Comparison of ENCODE assay signal across 8 mouse cellular contexts in the genomic region with DNA sequence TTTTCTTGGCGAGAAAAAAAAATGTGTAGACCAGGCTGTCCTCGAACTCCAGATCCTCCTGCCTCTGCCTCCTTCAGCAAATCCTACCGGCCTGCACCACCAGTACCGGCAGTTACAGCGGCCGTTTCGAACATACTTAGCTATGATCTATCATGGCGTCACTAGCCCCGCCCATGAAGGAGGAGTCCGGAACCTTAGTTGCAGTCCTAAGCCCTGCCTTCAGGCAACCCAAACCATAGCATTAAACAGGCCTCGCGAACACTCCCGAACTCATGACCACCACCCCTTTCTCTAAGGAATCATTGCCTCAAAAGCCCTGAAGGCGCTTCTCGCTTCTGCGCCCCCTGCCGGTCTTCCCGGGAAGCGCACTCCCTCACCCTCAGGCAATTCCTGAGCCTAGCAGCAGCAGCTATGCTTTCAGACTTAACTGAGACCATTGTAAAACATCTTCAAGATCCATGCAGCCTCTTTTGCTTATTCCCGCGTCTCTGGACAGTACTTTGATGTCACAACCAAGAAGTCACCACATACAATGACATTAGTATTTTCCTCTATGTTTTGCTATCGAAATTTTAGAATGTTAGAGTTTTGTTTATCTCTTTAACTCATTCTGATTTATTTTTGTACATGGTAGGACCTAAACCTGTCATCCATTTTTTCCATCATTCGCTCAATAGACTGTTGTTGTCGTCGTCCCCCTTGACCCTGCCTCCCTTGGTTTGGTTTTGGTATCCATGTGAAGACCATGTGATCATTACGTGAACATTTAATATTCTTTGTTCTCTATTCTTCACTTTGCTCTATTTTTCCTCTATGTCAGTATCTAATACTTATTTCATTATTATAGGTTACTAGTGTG. TPM values are rescaled to one million over a fixed set of nuclear protein-coding genes. Genes with fewer than 3 reads are reported as not detected.
DNase-seq lines count a peak whose midpoint lies in the region; ATAC-seq and TF ChIP-seq lines count a peak whose summit lies in the region.

No protein-coding gene starts in this region.

- DNase-seq in gastrocnemius, adult 8-10 months (ENCODE audit: low spot score in 2 of 2), result peak; percentile 90 to 92
- peak; percentile 96 for DNase-seq in hindlimb bud, embryonic 11.5 days (ENCODE audit: extremely low spot score, low read depth, low spot score)
- DNase-seq in left cerebral cortex, adult 8-10 months (ENCODE audit: low spot score in 2 of 2), result peak; percentile 95 to 96
- DNase-seq in right cerebral cortex, postnatal 10 days (ENCODE audit: low spot score in 2 of 2), result peak; percentile 96 to 97
- peak; percentile 95 for DNase-seq in urinary bladder, postnatal 25 days (ENCODE audit: low spot score)

- H3K4me3 ChIP-seq in cortical plate, adult 2 months (ENCODE audit: insufficient read depth, low read length), result peak overlapping the region; percentile 45
- peak overlapping the region; percentile 93 for H3K4me3 ChIP-seq in megakaryocyte, embryonic 14.5 days (replicated peaks)

- no peaks in the 10 kb centered on the region for H3K36me3 ChIP-seq in megakaryocyte, embryonic 14.5 days (replicated peaks; ENCODE audit: low read length)

- no peaks in the 10 kb centered on the region for H3K4me1 ChIP-seq in cortical plate, adult 2 months (ENCODE audit: control insufficient read depth, insufficient read depth, low read length)
- peaks cover 38% of the 10 kb centered on the region for H3K4me1 ChIP-seq in megakaryocyte, embryonic 14.5 days

- H3K27me3 ChIP-seq in megakaryocyte, embryonic 14.5 days (replicated peaks), result no peaks in the 10 kb centered on the region

- peak; percentile 92 for TF ChIP-seq CTCF in cortical plate, adult 2 months (IDR thresholded peaks at IDR 0.05; ENCODE audit: extremely low read depth, insufficient read depth, low read length)

- H3K9me3 ChIP-seq in megakaryocyte, embryonic 14.5 days, result no peaks in the 10 kb centered on the region

- peak; percentile 86 for ATAC-seq in activated CD4-positive, CD25-positive, alpha-beta regulatory T cell, adult 4 months

- no peak overlapping the region for H3K27ac ChIP-seq in cortical plate, adult 2 months (ENCODE audit: insufficient read depth, low read length)

- no peak for TF ChIP-seq POLR2A in cortical plate, adult 2 months (IDR thresholded peaks at IDR 0.05; ENCODE audit: extremely low read depth, insufficient read depth, low read length)

RNA-seq across cellular contexts. Expression of gene Klrb1c, which starts 14.2 kb away (rescaled TPM):
- 1 to 10 TPM; 1.5 to 3.8 TPM for polyA plus RNA-seq in activated CD4-positive, CD25-positive, alpha-beta regulatory T cell, adult 4 months (2017; shearing (Covaris generic))
- polyA plus RNA-seq in cortical plate, adult 2 months (2012; rRNA removed), result 0.04 and 0.19 TPM in 2 replicates
- not detected for total RNA-seq in gastrocnemius, adult 8-10 months (2022)
- total RNA-seq in left cerebral cortex, adult 8-10 months (2022), result under 1 TPM in 1 of 4 experiments, not detected in 3; 0.25 TPM
- not detected in 2 replicates for polyA plus RNA-seq in megakaryocyte, embryonic 14.5 days (2012; ENCODE audit: insufficient read depth, low replicate concordance)

RNA-seq across cellular contexts. Expression of gene Gm44511, which starts 22.9 kb away (rescaled TPM):
- polyA plus RNA-seq in activated CD4-positive, CD25-positive, alpha-beta regulatory T cell, adult 4 months (2017; shearing (Covaris generic)), result not detected
- not detected in 2 replicates for polyA plus RNA-seq in cortical plate, adult 2 months (2012; rRNA removed)
- under 1 TPM in 1 of 4 experiments, not detected in 3; 0.61 TPM for total RNA-seq in gastrocnemius, adult 8-10 months (2022)
- under 1 TPM in 1 of 4 experiments, not detected in 3; 0.82 TPM for total RNA-seq in left cerebral cortex, adult 8-10 months (2022)
- not detected in 2 replicates for polyA plus RNA-seq in megakaryocyte, embryonic 14.5 days (2012; ENCODE audit: insufficient read depth, low replicate concordance)

RNA-seq across cellular contexts. Expression of gene Klrb1b, which starts 22.9 kb away (rescaled TPM):
- polyA plus RNA-seq in activated CD4-positive, CD25-positive, alpha-beta regulatory T cell, adult 4 months (2017; shearing (Covaris generic)), result not detected
- not detected in 2 replicates for polyA plus RNA-seq in cortical plate, adult 2 months (2012; rRNA removed)
- not detected for total RNA-seq in gastrocnemius, adult 8-10 months (2022)
- total RNA-seq in left cerebral cortex, adult 8-10 months (2022), result under 1 TPM in 2 of 4 experiments, not detected in 2; 0.46 to 0.70 TPM
- not detected in 2 replicates for polyA plus RNA-seq in megakaryocyte, embryonic 14.5 days (2012; ENCODE audit: insufficient read depth, low replicate concordance)
